Mouse (Mus musculus): ENCODE measurements at regions not wholly inside any gene's neighbourhood (a gene's known extent, or its start where the extent isn't known, plus 50 kb on each side); places are given as distances from the start of the nearest gene placed in this dataset.

DNA sequence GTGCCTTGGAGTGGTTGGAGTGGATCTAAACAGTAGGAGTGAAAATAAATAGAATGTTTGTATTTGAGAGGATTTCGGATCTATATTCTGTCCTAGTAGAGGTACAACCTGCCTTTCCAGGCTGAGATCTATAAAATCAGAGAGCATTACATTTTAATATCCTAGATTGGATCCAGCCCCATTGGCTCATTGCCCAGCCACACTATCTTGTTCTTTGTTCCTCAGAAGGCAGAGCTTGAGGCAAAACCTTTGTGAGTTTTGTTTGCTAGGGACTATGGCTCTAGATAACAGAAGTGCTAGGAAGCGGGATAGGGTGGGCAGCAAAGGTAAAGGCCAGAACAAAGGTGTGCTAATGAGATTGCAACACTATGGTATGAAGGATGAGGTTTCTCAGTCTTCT lies 78.7 kb upstream of the Cntln start:
- WGBS = 98% methylated on average over 2 of the region's 2 CpGs

DNA sequence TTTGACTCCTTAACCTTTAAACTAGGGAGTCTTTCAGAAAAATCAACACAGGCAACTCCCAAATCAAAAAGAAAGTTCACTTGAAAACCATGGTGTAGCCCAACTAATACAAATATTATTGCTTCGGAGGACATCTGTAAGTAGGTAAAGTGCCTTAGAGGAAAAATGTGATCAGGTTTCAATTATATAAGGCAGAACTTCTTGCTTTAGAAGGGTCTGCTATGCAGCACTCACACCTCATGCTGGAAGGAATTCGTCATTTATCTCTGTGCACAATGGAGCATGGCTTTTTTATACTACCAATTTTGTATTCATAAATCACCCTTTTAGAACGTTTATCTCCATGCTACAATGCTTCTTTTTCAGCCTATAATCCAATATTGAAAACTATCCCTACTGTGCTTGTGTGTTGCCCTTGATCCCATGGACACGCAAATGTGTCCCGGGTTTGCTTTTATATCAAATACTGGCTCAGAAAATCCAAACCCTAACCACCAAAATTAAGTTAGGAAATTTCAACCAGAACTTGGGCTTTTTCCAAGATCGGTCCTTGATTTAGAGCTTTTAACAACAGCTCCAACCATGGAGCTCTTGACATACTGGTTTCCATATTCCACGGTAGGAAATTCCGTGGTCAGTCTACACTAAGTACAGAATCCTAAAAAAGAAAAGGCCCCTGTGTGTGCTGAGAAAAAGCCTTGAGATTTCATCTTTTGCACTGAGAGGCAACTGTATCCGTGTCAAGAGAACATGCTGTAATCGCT lies 90.8 kb upstream of the Cntln start:
- no peaks in the 10 kb centered on the region for H3K9me3 ChIP-seq (replicated peaks)
- no peak overlapping the region for H3K27ac ChIP-seq
- H3K36me3 ChIP-seq = no peaks in the 10 kb centered on the region
- 77% methylated on average over 10 of the region's 10 CpGs for WGBS
- no peak for DNase-seq (ENCODE audit: low spot score)
- H3K4me1 ChIP-seq = peaks cover 13% of the 10 kb centered on the region; the same call in 1 of the 2 replicates
- H3K4me3 ChIP-seq = no peak overlapping the region
- H3K27me3 ChIP-seq (ENCODE audit: low read depth, poor library complexity, severe bottlenecking) = no peaks in the 10 kb centered on the region

More for the DNA sequence above, 78.7 kb upstream of the Cntln start:
- H3K27me3 ChIP-seq (ENCODE audit: low read depth, poor library complexity, severe bottlenecking) = no peaks in the 10 kb centered on the region
- no peaks in the 10 kb centered on the region for H3K4me1 ChIP-seq
- no peak overlapping the region for H3K27ac ChIP-seq
- DNase-seq (ENCODE audit: low spot score) = no peak
- H3K4me3 ChIP-seq = no peak overlapping the region
- H3K36me3 ChIP-seq = no peaks in the 10 kb centered on the region
- no peaks in the 10 kb centered on the region for H3K9me3 ChIP-seq (replicated peaks)

DNA sequence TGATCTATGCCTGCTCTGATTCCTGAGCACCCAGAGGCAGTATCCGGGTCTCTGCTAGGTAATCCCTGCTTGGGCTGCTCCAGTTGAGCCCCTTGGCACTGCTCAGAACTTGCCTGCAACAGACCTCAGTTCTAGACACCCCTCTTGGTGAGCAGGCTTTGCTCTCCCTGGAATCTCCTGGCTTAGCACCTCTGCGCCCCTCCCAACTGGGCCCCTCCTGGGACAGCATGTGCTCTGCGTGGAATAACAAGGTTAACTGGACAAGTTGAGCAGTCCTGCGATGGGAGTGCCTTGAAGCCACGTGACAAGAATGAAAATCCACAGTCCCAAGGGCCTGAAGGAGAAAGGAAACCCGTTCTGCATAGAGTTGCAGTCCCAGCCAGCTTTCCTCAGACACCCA lies 97.5 kb upstream of the Cntln start:
- Histone ChIP-seq H3K4me1 (peaks cover 12% of the 10 kb centered on the region), H3K9me3 (replicated peaks) (no peaks in the 10 kb centered on the region), H3K4me3 (no peak overlapping the region), H3K36me3 (no peaks in the 10 kb centered on the region), H3K27ac (0 out of 2 replicates have a peak overlapping the region, but pooled peaks have one; percentile 46), H3K27me3 (ENCODE audit: low read depth, poor library complexity, severe bottlenecking) (no peaks in the 10 kb centered on the region)
- WGBS = 62% methylated on average over 6 of the region's 6 CpGs
- no peak for DNase-seq (ENCODE audit: low spot score)

DNA sequence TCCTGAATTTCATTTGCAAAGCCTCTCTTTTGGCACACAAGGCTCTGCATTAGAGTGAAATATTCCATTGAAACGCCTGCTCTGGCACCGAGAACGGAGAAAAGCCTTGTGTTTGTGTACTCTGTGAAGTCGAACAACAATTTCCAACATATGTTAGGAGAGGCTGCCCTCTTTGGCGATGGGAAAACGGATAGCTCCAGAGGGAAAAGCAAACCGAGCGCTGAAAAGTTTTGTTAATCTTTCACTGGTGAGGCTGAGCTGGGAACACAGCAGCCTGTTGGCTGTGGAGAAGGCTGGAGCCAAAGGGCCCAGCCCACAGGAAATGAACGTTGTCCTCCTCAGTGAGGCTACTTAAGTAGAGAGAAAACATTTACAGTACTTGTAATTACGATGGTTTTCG lies 93.1 kb upstream of the Bnc2 start:
- WGBS = 43% methylated on average over 11 of the region's 11 CpGs
- no peak for DNase-seq (ENCODE audit: low spot score)
- Histone ChIP-seq H3K27me3 (ENCODE audit: low read depth, poor library complexity, severe bottlenecking) (no peaks in the 10 kb centered on the region), H3K4me3 (no peak overlapping the region), H3K4me1 (peaks cover 21% of the 10 kb centered on the region), H3K27ac (no peak overlapping the region), H3K36me3 (no peaks in the 10 kb centered on the region), H3K9me3 (replicated peaks) (no peaks in the 10 kb centered on the region)

DNA sequence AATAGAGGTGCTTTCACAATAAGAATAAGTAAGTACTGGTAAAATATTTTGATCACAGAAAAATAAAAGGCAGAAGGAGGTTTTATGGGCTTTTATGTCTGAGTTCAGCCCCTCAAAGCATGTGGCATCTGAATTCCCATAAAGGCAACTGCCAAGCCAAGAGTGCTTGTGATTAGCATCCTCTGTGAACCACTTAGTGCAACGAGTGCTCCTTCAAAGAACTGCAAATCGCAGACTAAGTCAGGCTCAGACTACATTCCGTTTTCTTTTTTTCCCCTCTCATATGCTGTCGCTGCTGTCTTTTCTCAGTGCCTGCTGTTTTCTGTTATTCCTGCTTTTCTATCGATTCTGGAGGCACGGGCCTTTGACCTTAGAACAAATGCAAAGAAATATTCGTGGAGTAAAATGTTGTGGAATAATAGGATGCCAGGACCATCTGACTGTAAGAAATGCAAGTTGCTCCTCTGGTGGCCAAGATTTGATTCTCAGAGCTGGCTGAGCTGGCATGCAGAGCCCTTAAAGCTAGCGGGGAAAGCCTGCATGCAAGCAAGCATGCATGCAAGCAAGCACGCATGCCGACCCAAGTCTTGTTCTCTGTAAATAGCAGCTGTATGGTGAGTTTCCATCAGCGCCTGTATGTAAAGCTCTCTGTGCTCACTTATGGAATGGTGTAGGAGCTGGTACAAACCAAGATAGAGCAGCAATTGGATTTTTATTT lies 91.8 kb upstream of the Bnc2 start:
- Histone ChIP-seq H3K9me3 (replicated peaks) (no peaks in the 10 kb centered on the region), H3K4me3 (no peak overlapping the region), H3K27ac (peak overlapping the region; percentile 61), H3K4me1 (peaks cover 21% of the 10 kb centered on the region), H3K36me3 (no peaks in the 10 kb centered on the region), H3K27me3 (ENCODE audit: low read depth, poor library complexity, severe bottlenecking) (no peaks in the 10 kb centered on the region)
- WGBS = 62% methylated on average over 11 of the region's 11 CpGs
- no peak for DNase-seq (ENCODE audit: low spot score)

DNA sequence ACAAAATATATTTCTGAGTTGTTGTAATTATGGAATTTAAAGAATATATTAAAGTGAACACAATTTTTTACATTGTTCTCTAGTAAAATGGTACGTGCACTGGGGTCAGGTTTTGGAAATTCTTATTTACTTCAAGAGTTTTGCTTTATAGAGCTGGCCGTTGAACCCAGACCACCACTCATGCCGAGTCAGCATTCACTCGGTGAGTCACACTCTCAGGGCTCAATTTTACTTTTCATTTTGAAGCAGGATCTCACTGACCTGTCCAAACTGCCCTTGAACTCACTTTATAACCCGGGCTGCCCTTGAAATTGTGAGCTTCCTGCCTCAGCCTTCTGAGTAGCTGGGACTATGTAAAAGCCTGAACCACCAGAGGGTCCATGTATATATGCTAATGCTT lies 82.1 kb upstream of the Bnc2 start:
- no peaks in the 10 kb centered on the region for H3K36me3 ChIP-seq
- no peaks in the 10 kb centered on the region for H3K9me3 ChIP-seq (replicated peaks)
- peaks cover 2% of the 10 kb centered on the region; the same call in 1 of the 2 replicates for H3K4me1 ChIP-seq
- no peaks in the 10 kb centered on the region for H3K27me3 ChIP-seq (ENCODE audit: low read depth, poor library complexity, severe bottlenecking)
- 93% methylated on average over 5 of the region's 5 CpGs for WGBS
- no peak for DNase-seq (ENCODE audit: low spot score)
- H3K4me3 ChIP-seq = no peak overlapping the region
- H3K27ac ChIP-seq = no peak overlapping the region

DNA sequence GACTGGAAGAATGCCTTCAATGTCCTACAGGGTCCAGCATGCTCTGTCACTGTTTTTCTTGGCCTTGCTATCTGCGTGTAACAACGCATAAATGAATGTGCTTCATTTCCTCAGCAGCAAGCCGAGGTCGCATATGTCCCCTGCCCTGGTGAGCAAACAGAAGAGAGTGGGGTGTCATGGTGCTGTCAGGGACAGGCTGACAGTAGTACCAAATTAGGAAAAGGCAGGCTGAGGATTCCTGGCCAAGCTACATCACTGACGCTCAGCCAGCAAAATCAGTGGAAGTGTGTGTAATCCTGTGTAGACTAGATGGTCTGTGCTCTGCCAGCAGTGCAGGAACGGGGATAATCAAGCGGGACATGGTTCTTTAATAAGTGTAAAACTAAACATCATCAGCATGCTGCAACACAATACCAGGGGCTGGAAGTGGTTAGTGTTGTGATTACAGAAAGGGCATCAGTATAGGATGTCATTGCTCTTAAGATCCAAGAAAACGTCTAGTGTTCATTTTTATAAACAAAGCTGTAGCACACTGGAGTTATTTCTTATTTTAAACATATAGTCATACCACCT lies 77.6 kb upstream of the Bnc2 start:
- WGBS = 84% methylated on average over 8 of the region's 8 CpGs
- no peaks in the 10 kb centered on the region for H3K9me3 ChIP-seq (replicated peaks)
- no peak for DNase-seq (ENCODE audit: low spot score)
- no peak overlapping the region for H3K4me3 ChIP-seq
- H3K27ac ChIP-seq = no peak overlapping the region
- H3K36me3 ChIP-seq = no peaks in the 10 kb centered on the region
- H3K4me1 ChIP-seq = peaks cover 2% of the 10 kb centered on the region; the same call in 1 of the 2 replicates
- no peaks in the 10 kb centered on the region for H3K27me3 ChIP-seq (ENCODE audit: low read depth, poor library complexity, severe bottlenecking)

DNA sequence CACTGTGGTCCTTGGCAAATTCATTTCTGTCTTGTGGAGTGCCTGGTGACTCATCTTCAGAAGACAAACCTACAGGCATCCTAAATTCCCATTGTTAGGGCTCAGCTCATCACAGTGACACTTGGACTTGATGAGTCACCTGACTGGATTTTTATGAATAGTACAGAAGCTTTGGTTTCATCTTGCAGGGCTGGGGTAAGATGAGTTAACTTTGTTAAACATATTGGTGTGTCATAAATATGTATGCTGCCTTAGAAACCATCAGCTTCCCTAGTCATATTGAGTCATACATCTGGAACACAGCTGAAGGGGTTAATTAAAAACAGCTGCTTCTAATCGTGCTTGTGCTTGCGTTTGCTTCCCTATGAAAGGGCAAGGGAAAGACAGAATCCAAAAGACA lies 66.2 kb upstream of the Bnc2 start:
- 0 out of 2 replicates have a peak, but pooled peaks cover 3% of the 10 kb centered on the region for H3K27me3 ChIP-seq (ENCODE audit: low read depth, poor library complexity, severe bottlenecking)
- 11% methylated on average over 2 of the region's 2 CpGs for WGBS
- 0 out of 2 replicates have a peak overlapping the region, but pooled peaks have one; percentile 23 for H3K27ac ChIP-seq
- peaks cover 22% of the 10 kb centered on the region for H3K4me1 ChIP-seq
- no peak overlapping the region for H3K4me3 ChIP-seq
- no peaks in the 10 kb centered on the region for H3K9me3 ChIP-seq (replicated peaks)
- DNase-seq (ENCODE audit: low spot score) = peak; percentile 38
- H3K36me3 ChIP-seq = no peaks in the 10 kb centered on the region

DNA sequence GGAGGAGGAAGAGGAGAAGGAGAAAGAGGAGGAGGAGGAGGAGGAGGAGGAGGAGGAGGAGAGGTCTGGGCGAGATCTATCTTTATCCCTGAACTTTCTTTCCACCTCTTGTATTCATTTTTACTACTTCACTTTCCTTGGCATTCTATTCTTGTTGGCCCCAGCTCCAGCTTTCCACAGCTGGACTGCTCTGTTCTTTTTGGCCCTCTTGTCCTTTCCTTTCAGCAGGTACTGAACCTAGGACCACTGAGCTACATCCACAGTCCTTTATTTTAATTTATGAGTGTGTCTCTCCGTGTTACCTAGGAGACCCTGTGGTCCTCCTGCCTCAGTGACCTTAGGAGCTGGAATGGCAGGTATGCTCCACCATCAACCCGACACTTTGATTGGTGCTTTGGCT lies 65.7 kb upstream of the Bnc2 start:
- no peaks in the 10 kb centered on the region for H3K9me3 ChIP-seq (replicated peaks)
- no peaks in the 10 kb centered on the region for H3K36me3 ChIP-seq
- H3K4me1 ChIP-seq = peaks cover 22% of the 10 kb centered on the region
- 0 out of 2 replicates have a peak, but pooled peaks cover 3% of the 10 kb centered on the region for H3K27me3 ChIP-seq (ENCODE audit: low read depth, poor library complexity, severe bottlenecking)
- 74% methylated on average over 3 of the region's 3 CpGs for WGBS
- H3K27ac ChIP-seq = 0 out of 2 replicates have a peak overlapping the region, but pooled peaks have one; percentile 23
- DNase-seq (ENCODE audit: low spot score) = no peak
- H3K4me3 ChIP-seq = no peak overlapping the region
